ENCODE assay signal across 12 mouse cellular contexts in genomic region chr7:137555481-137555880, GRCm38 (mm10).
"Had no signal": no experiment of that assay in that cellular context is flagged by ENCODE, and none has a peak within 500 bp of the region (broad histone marks: within the 10 kb centered on the region; RNA-seq: fewer than 3 reads in every experiment).

No protein-coding gene starts in this region.

- H3K9ac ChIP-seq: liver, embryonic 14.5 days; neural tube, embryonic 12.5 days had no signal

- DNase-seq: kidney, adult 18-20 months; kidney, postnatal 10 days; kidney, postnatal 4 days; lung, adult 2 months; lung, postnatal 36 days; thymus, postnatal 4 days had no signal

- H3K27ac ChIP-seq: layer of hippocampus, adult 2 months; limb, embryonic 10.5 days; liver, embryonic 14.5 days; neural tube, embryonic 12.5 days; stomach, postnatal 0 days had no signal

- H3K27me3 ChIP-seq: neural tube, embryonic 12.5 days had no signal

- ATAC-seq: lung, postnatal 0 days had no signal

- H3K9me3 ChIP-seq: limb, embryonic 10.5 days; neural tube, embryonic 12.5 days had no signal

- H3K4me2 ChIP-seq: neural tube, embryonic 12.5 days had no signal

- H3K4me1 ChIP-seq: neural tube, embryonic 12.5 days had no signal

- H3K4me3 ChIP-seq: layer of hippocampus, adult 2 months; limb, embryonic 10.5 days; neural tube, embryonic 12.5 days had no signal

- H3K36me3 ChIP-seq: limb, embryonic 10.5 days; neural tube, embryonic 12.5 days had no signal
